Mouse (Mus musculus) neutrophil, adult 5-6 weeks (primary cell): Measurements from ENCODE around the gene Zfp617. TPM values are rescaled to one million over a fixed set of nuclear protein-coding genes. Genes with fewer than 3 reads are reported as not detected.
A peak's percentile ranks its signal among the peaks of the same experiment; 100 is the strongest.
"Not testable (repeated sequence)": the region's sequence is repeated elsewhere in the genome, so short reads cannot be mapped to it uniquely, and the experiment has no call there.

Experiments
- ATAC-seq: fragments of 151-379, 151-347 bp; 2 replicates; pipeline ENCODE4 v1.8.0; 2017; ENCODE audit warnings: mild to moderate bottlenecking, moderate TSS enrichment; ENCODE audit not compliant: insufficient number of reproducible peaks, poor library complexity, low FRiP score, severe bottlenecking; ENCODE audit errors: extremely low read depth
- total RNA-seq: library from RNA; stranded (forward); fragments of 200-1000 nt; gene quantifications from 2 replicates; pipeline ENCODE4 v1.2.3, GENCODE M21; 2017

Gene Zfp617
- total RNA-seq, 1 experiment from 2014 or later: 25.1 TPM

DNA sequence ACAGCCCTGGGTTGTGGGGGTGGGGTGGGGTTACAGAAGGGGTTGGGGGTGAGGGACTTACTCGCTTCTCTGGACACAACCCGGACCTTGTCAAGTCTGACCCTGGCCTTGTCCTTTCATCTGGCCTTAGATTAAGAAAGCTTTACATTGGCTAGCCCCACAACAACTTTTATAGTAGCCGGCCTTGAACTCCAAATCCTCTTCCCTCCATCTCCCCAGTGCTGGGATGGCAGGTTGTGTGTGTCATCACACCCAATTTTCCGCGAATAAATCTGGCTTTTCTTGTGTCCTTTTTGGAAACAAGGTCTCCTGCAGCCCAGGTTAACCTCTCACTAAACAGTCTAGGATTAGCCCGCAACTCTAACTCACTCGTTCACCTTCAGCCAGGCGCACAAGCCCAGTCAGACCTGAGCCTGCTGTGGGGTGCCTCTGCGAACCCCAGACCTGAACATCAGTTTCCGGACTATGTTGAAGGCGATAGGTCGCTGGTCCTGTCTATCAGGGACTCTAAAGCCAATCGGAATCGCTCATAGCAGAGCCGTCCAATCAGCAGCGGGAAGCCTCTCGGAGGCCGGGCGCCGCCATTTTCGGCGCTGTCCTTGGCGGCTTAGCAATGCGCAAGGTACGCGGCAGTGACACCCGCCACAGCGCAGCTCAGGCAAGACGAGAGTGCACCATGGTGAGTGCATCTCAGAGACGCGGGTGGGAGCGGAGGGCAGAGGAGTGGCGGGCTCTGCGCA lies 42.2 kb downstream of the Zfp617 start, which contains the start of gene Zfp961:
Gene Zfp961 (plus strand): TSS at position 557 of the 740 bp plus-strand sequence.
- ATAC-seq: peak; percentile 99

DNA sequence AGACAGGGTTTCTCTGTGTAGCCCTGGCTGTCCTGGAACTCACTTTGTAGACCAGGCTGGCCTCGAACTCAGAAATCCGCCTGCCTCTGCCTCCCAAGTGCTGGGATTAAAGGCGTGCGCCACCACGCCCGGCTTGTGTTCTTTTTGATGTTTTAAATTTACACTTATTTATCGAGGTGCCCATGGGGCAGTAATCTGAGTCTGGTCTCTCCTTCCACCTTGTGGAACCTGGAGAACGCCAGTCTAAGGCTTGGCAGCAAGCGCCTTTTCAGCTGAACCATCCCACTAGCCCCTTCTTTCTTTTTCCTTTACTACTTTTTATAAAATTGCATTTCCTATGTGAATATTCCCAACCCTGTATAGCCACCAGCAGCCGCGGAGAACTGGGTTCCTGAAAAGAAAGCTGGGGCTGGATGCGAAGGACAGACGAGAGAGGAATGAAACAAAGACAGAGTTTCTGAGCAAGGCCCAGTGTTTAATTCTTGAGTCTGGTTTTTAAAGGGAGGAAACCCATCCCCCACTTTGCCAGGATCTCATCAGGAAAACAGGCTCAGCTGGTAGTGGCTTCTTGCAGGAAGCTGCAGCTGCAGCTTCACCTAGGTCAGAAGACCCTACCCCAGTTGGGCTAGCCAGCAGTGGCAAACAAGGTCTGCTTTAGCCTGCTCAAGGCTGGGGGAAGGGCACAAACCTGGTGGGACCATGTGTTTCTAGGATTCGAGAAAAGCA lies 43.2 kb downstream of the Zfp617 start:
- ATAC-seq: no peak

DNA sequence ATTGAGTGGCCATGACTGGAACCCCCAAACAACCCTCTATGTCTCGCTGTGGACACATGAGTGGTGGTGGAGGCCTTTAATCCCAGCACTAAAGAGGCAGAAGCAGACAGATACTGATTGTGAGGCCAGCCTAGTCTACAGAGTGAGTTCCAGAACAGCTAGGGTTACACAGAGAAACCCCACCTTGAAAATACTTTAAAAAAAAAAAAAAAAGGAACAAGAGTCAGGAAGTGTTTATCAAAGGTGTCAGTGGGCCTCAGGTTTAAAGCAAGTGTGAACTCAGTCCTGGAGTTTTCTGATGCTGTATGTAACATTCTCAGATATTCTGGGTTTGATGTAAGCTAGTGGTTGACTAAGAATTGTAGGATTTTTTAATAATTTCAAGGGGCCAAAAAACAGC lies 44.1 kb downstream of the Zfp617 start:
- ATAC-seq: no peak

DNA sequence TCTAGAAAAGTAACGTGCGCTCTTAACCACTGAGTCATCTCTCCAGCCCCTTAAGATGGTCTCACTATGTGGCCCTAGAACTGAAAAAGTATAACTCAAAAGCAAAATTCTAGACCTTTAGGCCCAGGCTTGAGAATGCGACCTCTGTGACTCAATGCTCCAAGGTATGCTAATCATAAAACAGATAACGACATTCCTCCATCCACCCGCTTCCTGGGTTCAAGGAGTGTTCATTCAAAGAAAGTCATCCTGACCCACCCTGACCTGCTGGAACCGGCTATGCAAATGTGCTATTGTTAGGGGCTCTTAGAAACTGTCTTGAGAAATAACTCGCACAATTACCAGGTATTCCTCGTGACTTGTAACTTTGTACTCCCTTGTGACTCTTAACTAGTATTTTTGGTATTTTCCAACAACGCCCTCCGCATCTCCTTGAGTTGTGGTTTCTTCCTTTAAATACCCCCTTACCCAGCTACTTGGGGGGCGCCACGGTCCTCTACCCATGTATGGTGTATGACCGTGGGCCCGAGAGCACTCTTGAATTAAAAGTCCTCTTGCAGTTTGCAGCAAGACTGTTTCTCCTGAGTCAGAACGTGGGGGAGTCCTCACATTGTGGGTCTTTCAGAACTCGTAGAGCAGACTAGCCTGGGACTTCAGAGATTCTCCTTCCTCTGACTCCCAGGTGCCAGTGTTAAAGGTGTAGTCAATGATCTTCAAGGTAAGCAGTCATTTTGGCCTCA lies 44.7 kb downstream of the Zfp617 start:
- ATAC-seq: not testable (repeated sequence)

DNA sequence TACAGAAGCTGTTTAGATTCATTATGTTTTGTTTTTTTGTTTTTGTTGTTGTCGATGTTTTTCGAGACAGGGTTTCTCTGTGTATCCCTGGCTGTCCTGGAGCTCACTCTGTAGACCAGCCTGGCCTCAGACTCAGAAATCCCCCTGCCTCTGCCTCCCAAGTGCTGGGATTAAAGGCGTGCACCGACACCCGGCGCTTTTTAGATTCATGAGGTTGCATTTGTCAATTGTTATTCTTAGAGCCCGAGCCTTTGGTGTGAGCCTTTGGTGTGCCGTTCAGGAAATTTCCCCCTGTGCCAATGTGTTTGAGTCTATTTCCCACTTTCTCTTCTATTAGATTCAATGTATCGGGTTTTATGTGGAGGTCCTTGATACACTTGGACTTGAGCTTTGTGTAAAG lies 46.2 kb downstream of the Zfp617 start:
- ATAC-seq: no peak

DNA sequence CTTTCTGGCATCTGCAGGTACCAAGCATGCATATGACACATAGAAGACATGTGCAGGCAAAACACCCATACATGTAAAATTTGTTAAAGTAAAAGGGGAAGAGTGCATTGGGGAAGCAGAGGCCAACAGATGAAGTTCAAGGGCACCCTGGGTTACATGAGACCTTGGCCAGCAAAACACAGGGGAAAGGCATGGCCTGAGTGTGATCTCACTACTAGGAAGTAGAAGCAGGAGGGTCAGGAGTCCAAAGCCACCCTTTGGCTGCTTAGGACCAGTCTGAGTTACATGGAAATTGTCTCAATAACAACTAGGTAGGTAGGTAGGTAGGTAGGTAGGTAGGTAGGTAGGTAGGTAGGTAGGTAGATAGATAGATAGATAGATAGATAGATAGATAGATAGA lies 52.0 kb downstream of the Zfp617 start:
- no peak for ATAC-seq

DNA sequence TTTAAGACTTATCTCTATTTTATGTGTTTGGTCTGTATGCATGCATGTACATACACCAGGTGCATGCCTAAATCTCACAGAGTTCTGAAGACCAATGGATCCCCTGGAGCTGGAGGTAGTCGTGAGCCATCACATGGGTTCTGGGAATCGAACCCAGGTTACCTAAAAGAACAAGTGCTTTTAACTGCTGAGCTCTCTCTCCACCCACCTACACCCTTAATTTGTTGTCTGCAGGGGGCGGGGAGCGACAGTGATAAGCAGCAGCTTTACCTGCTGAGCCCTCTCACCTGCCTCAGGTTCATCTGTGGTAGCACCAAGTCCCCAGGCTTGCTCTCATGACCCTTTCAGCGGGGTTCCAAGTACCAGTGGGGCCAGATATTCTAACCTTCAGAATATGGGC lies 53.4 kb downstream of the Zfp617 start:
- no peak for ATAC-seq

DNA sequence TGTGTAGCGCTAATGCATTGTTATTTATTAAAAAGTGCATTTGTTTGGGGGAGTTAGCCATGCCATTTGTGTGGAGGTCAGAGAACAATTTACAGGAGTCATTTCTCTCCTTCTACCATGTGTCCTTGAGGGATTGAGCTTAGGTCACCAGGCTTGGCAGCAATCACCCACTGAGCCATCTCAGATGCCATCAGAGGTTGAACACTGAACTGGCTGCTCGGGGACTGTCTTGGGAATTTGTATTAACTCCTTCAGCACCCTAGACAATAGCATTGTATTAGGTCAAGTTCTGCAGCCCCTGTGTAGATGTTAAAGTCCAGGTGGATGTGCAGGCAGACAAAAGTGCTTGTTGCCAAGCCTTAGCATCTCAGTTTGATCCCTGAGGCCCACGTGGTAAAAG lies 55.6 kb downstream of the Zfp617 start:
- ATAC-seq: no peak

DNA sequence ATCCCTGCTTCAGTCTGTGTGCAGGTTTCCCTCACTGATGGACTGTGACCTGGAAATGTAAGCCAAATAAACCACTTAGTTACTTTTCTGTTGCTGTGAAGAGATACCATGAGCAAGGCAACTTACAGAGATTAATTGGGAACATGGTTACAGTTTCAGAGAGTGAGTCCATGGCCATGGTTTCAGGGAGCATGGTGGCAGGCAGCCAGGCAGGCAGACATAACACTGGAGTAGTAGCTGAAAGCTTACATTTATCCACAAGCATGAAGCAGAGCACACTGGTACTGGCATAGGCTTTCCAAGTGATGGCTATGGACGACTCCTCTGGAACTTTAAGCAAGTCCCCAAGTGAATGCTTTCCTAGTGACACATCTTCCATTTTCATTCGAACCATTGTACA lies 56.7 kb downstream of the Zfp617 start:
- ATAC-seq: no peak

DNA sequence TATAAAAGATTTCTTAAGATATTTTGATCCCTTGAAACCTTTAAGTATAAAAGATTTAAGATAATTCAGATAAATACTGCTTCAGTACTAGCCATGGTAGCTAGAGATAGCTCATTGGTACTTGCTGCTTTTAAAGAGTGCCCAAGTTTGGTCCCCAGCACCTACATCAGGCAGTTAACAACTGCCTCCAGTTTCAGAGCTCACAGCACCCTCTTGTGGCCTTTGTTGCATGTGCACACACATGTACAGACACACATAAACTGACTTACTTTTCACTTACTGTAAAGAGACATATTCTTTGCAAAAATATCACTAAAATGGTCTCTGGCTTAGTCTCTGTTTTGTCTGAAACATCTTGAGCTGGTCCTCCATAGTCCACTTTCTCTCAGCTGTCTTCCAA lies 58.0 kb downstream of the Zfp617 start:
- ATAC-seq: no peak

DNA sequence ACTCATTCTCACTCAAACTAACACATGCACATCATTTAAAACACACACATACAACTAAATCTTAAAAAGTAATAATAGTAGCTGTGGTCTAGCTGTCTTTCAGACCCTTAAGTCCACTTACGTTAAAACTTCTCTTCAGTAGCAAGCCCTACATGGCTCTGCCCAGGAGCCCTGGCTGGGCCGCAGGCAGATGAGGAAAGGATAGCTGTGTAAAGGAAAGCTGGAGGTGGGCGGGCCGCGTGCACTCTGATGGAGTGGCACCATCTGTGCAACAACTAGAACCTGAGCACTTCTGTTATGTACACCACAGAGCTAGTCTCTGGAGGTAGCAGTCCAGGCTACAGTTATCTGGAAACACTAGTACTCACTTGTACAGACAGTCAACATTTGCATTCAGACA lies 58.8 kb downstream of the Zfp617 start:
- ATAC-seq: no peak

DNA sequence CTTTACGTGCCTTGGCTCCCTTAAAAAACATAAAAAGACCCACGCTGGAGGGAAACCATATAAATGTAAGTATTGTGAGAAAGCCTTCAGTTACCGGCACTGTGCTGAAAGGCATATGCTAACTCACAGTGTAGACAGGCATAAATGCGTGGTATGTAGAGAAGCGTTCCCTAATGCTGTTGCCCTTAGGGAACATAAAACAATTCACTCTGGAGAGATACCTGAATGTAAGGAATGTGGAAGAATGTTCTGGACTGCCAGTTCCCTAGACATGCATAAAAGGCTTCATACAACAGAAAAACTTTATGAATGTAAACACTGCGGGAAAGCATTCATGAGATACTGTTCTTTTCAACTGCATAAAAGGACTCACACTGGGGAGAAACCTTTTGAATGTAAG lies 59.7 kb downstream of the Zfp617 start:
- ATAC-seq: no peak

DNA sequence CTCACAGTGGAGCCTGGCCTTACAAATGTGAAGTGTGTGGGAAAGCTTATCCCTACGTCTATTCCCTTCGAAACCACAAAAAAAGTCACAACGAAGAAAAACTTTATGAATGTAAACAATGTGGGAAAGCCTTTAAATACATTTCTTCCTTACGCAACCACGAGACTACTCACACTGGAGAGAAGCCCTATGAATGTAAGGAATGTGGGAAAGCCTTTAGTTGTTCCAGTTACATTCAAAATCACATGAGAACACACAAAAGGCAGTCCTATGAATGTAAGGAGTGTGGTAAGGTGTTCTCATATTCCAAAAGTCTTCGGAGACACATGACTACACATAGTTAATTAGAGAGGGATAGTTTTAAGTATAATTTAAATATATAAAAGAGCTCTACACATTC lies 60.2 kb downstream of the Zfp617 start:
- no peak for ATAC-seq

DNA sequence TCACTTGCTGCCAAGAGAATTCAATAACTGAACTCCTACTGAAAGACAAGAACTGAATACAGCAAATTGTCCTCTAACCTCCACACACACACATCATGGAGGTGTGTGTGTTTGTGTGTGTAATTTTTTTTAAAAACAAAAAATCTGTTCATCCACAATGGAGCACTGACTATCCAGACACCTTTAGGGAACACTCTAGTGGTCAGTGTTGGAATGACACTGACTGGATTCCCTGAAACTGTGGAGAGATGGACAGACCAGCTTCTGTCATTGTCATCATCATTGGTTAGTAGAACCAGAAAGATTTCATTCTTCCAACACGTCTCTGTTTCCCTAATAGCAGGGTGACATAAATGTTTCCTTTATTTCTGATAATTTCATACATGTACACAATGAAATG lies 63.5 kb downstream of the Zfp617 start:
- ATAC-seq: no peak

DNA sequence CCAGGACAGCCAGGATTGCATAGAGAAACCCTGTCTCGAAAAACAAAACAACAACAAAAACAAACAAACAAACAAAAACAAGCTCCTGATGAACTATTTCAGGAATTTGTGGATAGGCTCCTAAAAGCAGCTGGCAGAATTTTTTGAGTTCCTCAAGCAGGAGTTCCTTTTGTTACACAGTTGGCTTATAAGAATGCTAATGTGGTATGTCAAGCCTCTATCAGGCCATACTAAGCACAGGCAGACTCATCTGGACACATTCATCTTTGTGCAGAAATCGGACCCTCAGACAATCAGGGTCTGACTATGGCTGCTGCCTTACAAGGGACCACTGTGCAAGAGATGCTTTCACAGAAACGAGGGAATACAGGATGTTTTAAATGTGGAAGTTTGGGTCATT lies 65.8 kb downstream of the Zfp617 start:
- ATAC-seq: no peak

DNA sequence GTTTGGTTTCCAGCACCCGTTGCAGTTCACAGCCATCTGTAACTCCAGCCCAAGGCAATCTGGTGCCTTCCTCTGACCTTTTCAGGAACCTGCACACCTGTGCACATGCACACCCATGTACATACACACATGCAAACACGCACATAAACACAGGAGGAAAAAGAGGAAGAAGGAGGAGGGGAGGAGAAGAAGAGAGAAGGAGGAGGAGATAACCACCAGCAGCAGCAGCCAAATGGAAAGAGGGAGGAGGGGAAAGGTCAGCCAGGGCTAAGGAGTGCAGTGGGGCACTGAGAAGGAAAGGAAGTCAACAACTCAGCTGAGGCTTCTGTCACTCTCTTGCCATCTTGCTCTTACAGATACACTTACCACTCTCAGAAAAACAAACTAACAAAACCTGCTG lies 72.6 kb downstream of the Zfp617 start:
- 0 out of 2 replicates have a peak, but pooled peaks have one; percentile 19 for ATAC-seq

DNA sequence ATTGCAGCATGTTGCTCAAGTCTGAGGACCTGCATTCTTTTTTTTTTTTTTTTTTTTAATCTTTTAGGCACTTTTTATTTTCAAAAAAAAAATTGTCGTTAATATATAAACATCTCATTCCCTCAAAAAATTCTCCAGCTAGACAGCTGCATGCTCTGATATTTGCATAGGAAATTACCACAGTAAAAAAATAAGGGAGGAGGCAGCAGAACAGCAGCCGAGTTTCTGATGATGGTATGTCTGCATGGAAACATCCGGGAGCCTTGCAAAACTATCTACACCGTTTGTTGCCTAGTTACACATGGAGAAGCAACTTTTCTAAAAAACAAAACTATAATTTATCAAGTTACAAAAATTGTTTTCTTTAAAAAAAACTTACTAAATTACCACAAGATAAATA lies 73.0 kb downstream of the Zfp617 start:
- no peak for ATAC-seq
